Mouse (Mus musculus): ENCODE results near the gene Ccdc174.
"Not testable (repeated sequence)": the region's sequence is repeated elsewhere in the genome, so short reads cannot be mapped to it uniquely, and the experiment has no call there.

Gene Ccdc174

GRCm38 (mm10) chr6:91877885-91878651, at the start of gene Ccdc174:
Gene Ccdc174, plus strand, starts transcription at chr6:91878053.
- peak; percentile 93 to 94 for DNase-seq

DNA sequence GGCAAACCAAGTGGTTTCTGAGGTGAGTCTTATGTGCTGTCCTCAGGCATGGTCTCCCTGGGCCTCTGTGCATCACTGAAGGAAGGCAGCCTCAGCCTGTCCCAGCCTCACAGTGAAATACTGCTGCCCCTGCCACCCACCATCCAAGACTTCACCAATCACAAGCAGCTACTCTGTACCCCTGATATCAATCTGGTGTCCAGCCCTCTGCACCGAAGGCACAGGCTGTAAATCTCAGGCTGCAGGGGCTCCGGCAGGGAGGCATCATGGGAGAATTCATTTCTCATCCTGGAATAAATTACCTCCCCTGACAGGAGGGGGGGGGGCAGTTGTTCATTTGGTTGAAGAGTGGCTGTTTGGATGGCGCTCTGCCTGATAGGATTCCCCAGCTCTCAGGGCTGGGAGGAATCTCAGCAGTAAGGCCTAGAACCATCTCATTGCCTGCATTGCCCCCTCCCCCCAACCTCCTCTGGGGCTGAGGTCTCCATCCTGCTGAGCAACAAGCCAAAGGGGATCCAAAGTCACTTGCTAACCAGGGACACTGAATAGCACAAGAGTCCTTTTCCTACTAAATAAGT, 44.9 kb upstream of the Ccdc174 start:
- DNase-seq = no peak

- no peak for DNase-seq
These were observed 38.6 kb upstream of the Ccdc174 start for GRCm38 (mm10) chr6:91839010-91839871.

GRCm38 (mm10) chr6:91842897-91843627, 34.8 kb upstream of the Ccdc174 start:
- peak; percentile 14 for DNase-seq

- peak; percentile 5 to 23 for DNase-seq
These were observed 34.2 kb upstream of the Ccdc174 start for GRCm38 (mm10) chr6:91843628-91844153.

DNA sequence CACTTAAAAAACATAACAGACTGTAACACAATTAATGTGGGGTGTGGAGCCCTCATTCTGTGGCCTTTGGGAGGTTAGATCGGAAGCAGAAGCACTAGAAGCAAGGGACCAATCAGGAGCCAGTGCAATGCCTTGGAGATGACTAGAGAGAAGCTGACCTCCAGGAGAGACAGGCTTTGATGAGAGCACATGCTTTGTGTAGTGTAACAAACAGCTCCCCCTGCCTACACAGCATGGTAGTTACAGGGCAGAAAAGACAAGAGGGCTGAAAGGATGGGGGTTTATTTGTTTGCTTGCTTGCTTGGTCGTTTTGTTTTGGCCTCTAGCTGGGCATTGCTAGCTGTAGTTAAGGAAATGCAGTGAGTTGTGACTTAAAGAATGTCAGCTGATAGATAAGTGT, 25.3 kb upstream of the Ccdc174 start:
- peak; percentile 26 to 32 for DNase-seq

- no peak for DNase-seq
These were observed 19.5 kb upstream of the Ccdc174 start for GRCm38 (mm10) chr6:91858339-91858738.

- no peak for DNase-seq
These were observed 15.0 kb upstream of the Ccdc174 start for GRCm38 (mm10) chr6:91862848-91863247.

DNA sequence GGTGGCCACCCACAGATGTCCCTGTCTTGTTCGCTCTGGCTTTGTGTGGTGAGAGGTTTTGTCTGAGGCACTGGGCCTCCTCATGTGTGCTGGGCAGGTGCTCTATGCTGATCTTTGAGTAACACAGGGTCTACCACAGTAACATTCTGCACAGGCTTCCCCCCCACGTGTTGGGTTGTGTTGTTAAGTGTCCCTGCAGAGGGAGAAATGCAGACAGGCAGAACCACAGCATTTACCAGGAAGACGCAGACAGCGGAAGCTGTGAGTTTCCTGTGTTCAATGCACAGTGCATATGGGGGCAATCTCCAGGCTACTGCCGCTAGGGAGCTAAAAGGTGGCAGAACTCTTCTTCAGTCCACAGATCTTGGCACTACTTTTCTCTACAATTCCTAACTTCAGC, 13.3 kb upstream of the Ccdc174 start:
- DNase-seq = no peak

DNA sequence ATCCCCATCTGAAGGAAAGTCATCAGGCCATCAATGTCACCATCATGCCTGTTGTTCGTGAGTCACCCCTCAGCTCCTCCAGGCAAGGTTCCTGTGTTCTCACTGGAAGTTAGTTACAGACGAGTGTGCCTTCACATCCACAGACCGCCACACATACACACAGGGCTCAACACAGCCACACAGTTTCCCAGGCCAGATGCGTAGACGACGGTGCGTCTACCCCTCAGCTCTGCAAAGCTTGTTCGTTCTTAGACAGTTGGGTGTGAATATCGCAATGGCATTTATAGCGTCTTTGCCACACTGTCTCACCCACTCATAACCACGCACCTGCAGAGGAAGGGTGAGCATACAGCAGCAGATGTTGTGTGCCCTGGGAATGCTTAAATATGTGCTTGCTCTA, 12.3 kb upstream of the Ccdc174 start:
- no peak for DNase-seq

GRCm38 (mm10) chr6:91868091-91868490, 9.8 kb upstream of the Ccdc174 start:
- DNase-seq = no peak

- DNase-seq = no peak
These were observed 5.1 kb upstream of the Ccdc174 start for GRCm38 (mm10) chr6:91872781-91873180.

DNA sequence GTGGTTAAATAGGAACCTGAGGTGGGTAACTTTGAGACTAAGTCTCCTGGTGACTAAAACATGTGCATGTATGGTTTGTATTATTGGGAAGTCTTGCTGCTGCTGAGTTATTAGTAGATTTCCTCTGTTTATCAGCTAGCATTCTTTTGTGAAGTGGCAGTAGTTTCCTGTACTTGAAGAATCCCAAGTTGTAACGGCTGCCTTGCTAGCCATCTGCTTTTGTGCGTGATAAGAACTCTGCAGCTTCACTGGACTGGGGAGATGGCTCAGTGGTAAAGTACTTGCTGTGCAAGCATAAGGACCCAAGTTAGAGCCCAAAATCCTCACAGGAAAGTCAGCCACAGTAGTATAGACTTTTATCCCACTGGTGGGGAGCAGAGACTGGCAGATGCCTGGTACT, 6.0 kb downstream of the Ccdc174 start:
- no peak for DNase-seq

GRCm38 (mm10) chr6:91889255-91889906, 11.5 kb downstream of the Ccdc174 start:
- DNase-seq = no peak

DNA sequence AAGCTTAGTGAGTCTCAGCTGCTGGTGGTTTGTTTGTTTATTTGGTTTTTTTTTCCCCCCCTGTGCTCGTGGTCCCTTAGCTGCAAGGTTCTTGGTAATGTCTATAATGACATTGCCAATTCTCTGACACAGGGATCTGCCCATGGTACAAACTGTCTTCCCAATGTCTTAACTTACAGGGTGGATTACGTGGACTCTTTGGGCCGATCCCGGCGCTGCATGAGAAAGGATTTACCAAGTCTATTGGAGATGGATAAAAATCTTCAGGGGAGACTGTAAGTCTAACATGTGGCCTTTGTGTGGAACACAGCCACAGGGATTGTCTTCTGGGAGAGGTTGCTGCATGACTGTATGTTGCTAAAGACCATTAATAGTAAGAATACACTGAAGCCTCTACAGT, 12.8 kb downstream of the Ccdc174 start:
- no peak for DNase-seq

DNA sequence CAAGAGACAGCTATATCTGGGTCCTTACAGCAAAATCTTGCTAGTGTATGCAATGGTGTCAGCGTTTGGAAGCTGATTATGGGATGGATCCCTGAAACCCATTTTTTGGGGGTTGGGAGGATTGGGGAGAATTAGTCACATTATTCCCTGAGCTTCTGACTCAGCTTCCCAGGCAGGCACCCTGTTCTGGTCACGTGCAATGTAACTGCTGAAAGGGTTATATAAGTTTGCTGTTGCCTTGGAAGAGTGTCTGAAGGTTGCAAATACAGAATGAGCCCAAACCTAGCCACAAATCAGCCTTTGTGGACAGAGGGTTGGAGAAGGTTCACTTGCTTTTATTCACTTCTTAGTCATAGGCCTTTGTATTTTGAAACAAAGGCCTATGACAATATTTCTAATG, 13.9 kb downstream of the Ccdc174 start:
- DNase-seq = no peak

DNA sequence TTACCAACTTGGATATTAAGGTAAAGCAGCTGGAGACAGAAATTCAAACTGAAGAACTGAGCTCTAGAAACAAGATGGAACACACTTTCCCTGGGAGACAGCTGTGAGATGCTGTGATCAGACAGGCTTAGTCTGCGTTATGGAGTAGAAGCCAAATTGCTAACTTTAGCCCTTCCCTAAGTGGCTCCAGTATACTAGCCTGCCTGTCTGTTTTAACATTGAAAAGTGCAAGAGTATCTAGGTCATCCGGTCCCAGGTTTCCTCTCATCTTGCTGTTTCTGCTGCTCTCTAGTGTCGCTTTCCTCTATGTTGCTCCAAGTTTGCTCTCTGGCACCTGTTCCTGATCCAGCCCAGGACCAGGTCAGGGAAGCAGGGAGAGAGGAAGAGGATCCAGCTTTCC, 18.9 kb downstream of the Ccdc174 start:
- no peak for DNase-seq

DNA sequence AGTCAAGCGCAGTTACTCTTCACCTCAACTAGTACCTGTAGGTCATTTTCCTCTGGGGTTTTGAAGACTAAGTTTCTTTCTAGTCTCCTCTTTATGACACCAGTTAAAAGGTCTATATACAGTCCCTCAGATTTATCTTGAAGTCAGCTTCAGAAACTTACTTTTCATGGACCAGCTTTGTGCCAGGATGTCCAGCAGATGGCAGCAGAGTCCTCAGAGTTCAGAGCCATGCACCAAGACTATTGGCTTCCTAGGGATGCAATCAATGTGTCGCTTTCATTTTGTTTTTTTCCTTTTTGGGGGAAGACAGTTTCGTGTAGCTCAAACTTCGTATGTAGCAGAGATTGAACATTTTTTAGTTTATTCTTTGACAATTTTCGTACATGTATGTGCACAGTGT, 23.7 kb downstream of the Ccdc174 start:
- peak; percentile 61 to 73 for DNase-seq

DNA sequence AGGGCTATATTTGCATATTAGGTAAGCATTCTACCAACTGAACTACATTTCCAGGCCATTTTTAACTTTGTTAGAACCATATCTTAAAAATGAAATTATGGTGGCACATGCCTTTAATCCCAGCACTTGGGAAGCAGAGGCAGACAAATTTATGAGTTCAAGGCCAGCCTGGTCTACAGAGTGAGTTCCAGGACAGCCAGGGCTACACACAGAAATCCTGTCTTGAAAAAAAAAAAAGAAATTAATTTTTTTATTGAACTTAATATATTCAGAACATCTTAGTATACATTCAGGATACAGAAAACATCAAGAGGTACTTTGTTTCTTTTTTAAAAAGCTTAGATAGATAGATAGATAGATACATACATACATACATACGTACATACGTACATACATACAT, 24.7 kb downstream of the Ccdc174 start, which contains the start of gene 4930590J08Rik:
TSS of gene 4930590J08Rik (plus strand) at position 301 of the 400 bp plus-strand sequence.
- not testable (repeated sequence) for DNase-seq

DNA sequence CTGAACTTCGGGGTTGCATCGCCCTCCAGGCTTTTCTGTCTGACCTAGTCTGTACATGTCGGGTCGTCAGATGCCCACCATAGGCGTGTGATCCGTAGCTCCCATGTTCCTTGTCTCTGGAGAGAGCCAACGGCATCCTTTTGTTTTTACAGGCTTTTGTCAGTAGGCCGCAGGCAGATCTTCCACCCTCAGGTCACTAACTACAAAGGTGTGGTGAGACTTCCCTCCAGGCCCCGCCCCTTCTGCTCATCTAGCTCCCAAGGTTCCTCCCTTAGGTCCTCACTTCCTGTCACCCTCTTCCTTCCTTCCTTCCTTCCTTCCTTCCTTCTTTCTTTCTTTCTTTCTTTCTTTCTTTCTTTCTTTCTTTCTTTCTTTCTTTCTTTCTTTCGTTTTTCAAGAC, 36.2 kb downstream of the Ccdc174 start:
- no peak for DNase-seq

GRCm38 (mm10) chr6:91917286-91917685, 39.4 kb downstream of the Ccdc174 start:
- DNase-seq = no peak

- DNase-seq = no peak
These were observed 39.9 kb downstream of the Ccdc174 start for GRCm38 (mm10) chr6:91917716-91918115.
